In genomic region chr19:29064451-29065102, GRCm38 (mm10) we compare ENCODE assay signal across 8 mouse cellular contexts. TPM values are rescaled to one million over a fixed set of nuclear protein-coding genes. Genes with fewer than 3 reads are reported as not detected.
DNase-seq lines count a peak whose midpoint lies in the region; ATAC-seq and TF ChIP-seq lines count a peak whose summit lies in the region.

No protein-coding gene starts in this region.

- no peak overlapping the region for H3K9ac ChIP-seq in intestine, postnatal 0 days (ENCODE audit: low read depth, low read length)

- peak overlapping the region; percentile 48 for H3K27ac ChIP-seq in left cerebral cortex, adult 2 months
- peak overlapping the region; percentile 71 for H3K27ac ChIP-seq in intestine, postnatal 0 days (ENCODE audit: low read depth, low read length)

- no peaks in the 10 kb centered on the region for H3K27me3 ChIP-seq in intestine, postnatal 0 days (replicated peaks; ENCODE audit: control insufficient read depth, insufficient read depth, low read length)

- intact Hi-C loops in left cerebral cortex, adult 2 months (cut with DNase I): loop anchor here (1.0 to 10.0 kb wide), 6 partner anchors 87 to 440 kb away; no protein-coding TSS in a partner anchor
- intact Hi-C loops in left cerebral cortex, postnatal 25 days (cut with DNase I): loop anchor here (2.0 to 10.0 kb wide), 3 partner anchors 188 to 440 kb away; no protein-coding TSS in a partner anchor

- no peak for TF ChIP-seq CTCF in left cerebral cortex, adult 2 months (IDR thresholded peaks at IDR 0.05)
- 0 out of 2 replicates have a peak, but pooled peaks have one; percentile 11 for TF ChIP-seq CTCF in intestine, postnatal 0 days (IDR thresholded peaks at IDR 0.05; ENCODE audit: low read depth)

- 51% methylated on average over 9 of the region's 9 CpGs for WGBS in intestine, postnatal 0 days

- H3K36me3 ChIP-seq in intestine, postnatal 0 days (ENCODE audit: control insufficient read depth, insufficient read depth): no peaks in the 10 kb centered on the region

- H3K4me2 ChIP-seq in intestine, postnatal 0 days (replicated peaks; ENCODE audit: low read depth): peak overlapping the region; percentile 57

- DNase-seq in left cerebral cortex, adult 2 months (ENCODE audit: extremely low spot score in 1 of 2, low spot score in 2 of 2): no peak
- no peak for DNase-seq in left cerebral cortex, postnatal 25 days (ENCODE audit: low spot score in 2 of 2)
- DNase-seq in c-Kit-positive CD71-negative TER-119-negative erythroid progenitor cells, embryonic 14.5 days (ENCODE audit: low read depth): peak; percentile 74
- DNase-seq in heart, adult 18-20 months: peak; percentile 69 to 79
- peak; percentile 56 for DNase-seq in testis, postnatal 10 days (ENCODE audit: low spot score)
- no peak for DNase-seq in right cerebral cortex, postnatal 10 days (ENCODE audit: low spot score in 2 of 2)

- no peak overlapping the region for H3K4me3 ChIP-seq in left cerebral cortex, adult 2 months
- H3K4me3 ChIP-seq in intestine, postnatal 0 days (ENCODE audit: low read depth, low read length): no peak overlapping the region

- no peaks in the 10 kb centered on the region for H3K9me3 ChIP-seq in intestine, postnatal 0 days (ENCODE audit: control insufficient read depth)

- 0 out of 2 replicates have a peak, but pooled peaks cover 2% of the 10 kb centered on the region for H3K4me1 ChIP-seq in intestine, postnatal 0 days (replicated peaks; ENCODE audit: control insufficient read depth, insufficient read depth, low read length)

- peak; percentile 40 for ATAC-seq in intestine, postnatal 0 days
- peak; percentile 82 for ATAC-seq in megakaryocyte-erythroid progenitor cell, adult 5-6 weeks (replicated peaks; ENCODE audit: low FRiP score, low TSS enrichment, poor library complexity, severe bottlenecking)

RNA-seq across cellular contexts. Expression of gene Ak3, which starts 16.8 kb away (rescaled TPM):
- total RNA-seq in left cerebral cortex, adult 2 months (2021): 10 to 100 TPM; 51.8 to 56.1 TPM
- 10 to 100 TPM; 56.9 to 60.6 TPM for total RNA-seq in left cerebral cortex, postnatal 25 days (2021)
- 10 to 100 TPM; 90.8 TPM for total RNA-seq in heart, adult 18-20 months (2021)
- 70.4 and 73.9 TPM in 2 replicates for polyA plus RNA-seq in intestine, postnatal 0 days (2015; fragmentation: Nextera tagmentation; extraction: Ambion mirVana)
- total RNA-seq in megakaryocyte-erythroid progenitor cell, adult 5-6 weeks (2014; fragmentation: Nextera tagmentation): 93.3 and 99.1 TPM in 2 replicates
- 76.1 and 91.7 TPM in 2 replicates for total RNA-seq in megakaryocyte-erythroid progenitor cell, adult 5-6 weeks (2017)

RNA-seq across cellular contexts. Expression of gene Rcl1, which starts 36.6 kb away (rescaled TPM):
- total RNA-seq in left cerebral cortex, adult 2 months (2021): 10 to 100 TPM; 15.5 to 15.7 TPM
- 10 to 100 TPM; 12.5 to 13.3 TPM for total RNA-seq in left cerebral cortex, postnatal 25 days (2021)
- total RNA-seq in heart, adult 18-20 months (2021): 1 to 10 TPM; 4.2 to 5.9 TPM
- polyA plus RNA-seq in intestine, postnatal 0 days (2015; fragmentation: Nextera tagmentation; extraction: Ambion mirVana): 16.0 and 17.4 TPM in 2 replicates
- total RNA-seq in megakaryocyte-erythroid progenitor cell, adult 5-6 weeks (2014; fragmentation: Nextera tagmentation): 51.2 and 73.7 TPM in 2 replicates
- 99.9 and 100 TPM in 2 replicates for total RNA-seq in megakaryocyte-erythroid progenitor cell, adult 5-6 weeks (2017)

Comparison
In these comparisons a context has a peak if more than half of its experiments do, and no peak if none do; other contexts are left out.
1. DNase-seq: peak in c-Kit-positive CD71-negative TER-119-negative erythroid progenitor cells, embryonic 14.5 days (single experiment), heart, adult 18-20 months (2 of 2) and testis, postnatal 10 days (single experiment); none in left cerebral cortex, adult 2 months (0 of 2), left cerebral cortex, postnatal 25 days (0 of 2) and right cerebral cortex, postnatal 10 days (0 of 2).